Mouse (Mus musculus) layer of hippocampus, adult 11-12 months (tissue): ENCODE measurements at regions not wholly inside any gene's neighbourhood (a gene's known extent, or its start where the extent isn't known, plus 50 kb on each side); places are given as distances from the start of the nearest gene placed in this dataset.

Experiments
- DNase-seq: peaks from one replicate; pipeline ENCODE4 v3.0.0; 2022; ENCODE audit warnings: low spot score

DNA sequence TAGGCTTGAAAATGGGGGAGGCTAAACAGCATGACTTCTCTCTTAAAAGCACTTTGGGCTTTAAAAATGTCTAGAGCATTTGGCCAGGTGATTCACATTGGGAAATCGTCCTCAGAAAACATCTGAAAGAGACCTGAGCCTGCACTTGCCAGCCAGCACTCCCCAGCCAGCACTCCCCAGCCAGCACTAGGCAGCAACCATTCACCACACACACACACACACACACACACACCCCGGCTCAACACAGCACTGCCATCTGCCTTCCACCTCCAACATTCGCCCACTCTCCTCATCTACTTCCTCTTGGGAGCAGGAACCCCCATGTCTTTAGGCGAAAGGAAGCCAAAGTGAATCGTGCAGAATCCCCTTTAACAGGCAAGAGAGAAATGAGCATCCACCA is 85.4 kb downstream of the Atp23 start:
- DNase-seq = peak; percentile 60

DNA sequence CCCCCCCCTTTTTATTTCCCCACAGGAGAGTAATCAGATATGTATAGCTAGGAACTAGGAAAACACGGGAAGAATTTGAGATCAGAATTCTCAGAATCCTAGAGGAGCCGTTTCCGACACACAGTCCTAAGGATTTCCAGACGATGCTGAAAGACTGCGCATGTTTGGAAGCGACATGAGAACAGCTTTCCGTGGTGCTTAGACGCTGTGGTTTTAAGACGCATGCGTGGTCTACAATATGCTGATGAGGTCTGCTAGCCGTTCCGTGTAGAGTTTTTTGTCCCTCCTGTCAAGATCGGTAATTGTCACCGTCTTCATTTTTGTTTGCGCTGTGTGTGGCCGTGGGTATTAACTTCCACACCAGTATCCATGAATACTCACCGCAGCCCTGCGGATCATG is 86.2 kb downstream of the Atp23 start:
- no peak for DNase-seq

DNA sequence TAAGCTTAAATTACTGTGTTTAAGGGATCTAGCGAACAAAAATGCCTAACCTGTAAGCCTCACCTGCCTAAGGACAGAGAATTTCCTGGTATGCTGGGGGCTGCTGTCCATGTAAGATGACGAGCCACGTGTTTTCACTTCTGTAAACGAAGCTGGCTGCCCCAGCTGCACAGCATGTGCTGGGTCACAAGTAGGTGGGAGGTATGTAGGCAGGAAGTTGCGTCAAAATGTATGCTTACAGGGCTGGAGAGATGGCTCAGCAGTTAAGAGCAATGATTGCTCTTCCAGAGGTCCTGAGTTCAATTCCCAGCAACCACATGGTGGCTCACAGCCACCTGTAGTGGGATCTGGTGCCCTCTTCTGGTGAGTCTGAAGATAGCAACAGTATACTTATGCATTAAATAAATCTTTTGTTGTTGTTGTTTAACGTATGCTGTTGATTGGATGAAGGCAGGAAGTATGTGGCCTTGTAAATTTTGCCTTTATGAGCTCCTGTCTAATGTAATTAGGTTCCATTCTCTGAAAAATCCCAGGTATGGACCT is 88.0 kb downstream of the Atp23 start:
- DNase-seq = no peak

DNA sequence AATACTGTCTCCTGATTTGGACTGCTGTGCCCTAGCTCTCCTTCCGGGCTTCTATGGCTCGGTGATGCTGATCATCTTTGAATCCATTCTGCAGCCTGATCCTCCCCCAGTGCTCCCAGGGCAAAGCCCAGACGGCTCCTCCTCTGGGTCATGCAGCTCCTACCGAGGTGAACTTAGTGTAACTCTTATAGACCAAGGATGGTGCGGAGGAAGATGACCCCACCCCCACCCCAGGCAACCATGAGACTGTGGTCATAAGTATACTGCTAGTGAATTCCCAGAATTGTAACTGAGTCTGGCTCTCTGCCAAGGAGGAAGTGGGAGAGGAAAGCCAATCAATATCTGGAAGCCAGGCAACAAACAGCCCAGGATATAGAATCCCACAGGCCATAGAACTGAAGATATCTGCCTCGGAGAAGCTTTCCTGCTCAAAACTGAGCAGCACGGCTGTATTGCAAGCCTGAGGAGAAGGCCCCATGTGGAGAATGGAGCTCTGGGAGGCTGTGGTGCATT is 88.9 kb downstream of the Atp23 start:
- DNase-seq = no peak

DNA sequence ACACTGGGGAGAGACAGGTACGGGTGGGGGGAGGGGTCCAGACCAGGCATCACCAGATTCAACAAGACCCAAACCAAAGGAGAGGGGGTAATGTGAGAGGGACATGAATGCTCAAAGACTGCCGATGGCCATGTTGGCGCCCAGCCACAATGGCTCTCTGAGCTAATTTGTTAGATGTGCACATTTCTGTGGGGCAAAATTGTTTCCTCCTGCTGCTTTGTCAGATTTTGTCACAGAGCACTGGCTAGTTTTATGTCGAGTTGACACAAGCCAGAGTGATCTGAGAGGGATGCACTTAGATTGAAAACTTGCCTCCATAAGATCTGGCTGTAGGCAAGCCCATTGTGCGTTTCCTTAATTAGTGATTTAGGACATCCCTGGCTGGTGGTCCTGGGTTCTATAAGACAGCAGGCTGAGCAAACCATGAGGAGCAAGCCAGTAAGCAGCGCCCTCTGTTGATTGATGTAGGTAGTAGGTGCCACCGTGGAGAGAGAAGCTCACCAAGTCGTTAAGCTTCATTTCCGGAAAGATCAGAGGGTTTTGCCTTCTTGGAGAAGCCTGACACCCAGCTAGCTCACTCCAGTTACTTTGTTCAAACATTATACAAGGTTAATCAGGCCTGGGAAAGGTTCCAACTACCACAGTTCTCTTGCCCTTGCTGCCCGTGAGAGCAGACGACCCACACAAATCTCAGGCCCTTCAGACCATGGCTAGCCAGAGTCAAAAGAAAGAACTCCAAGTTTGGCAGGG is 90.6 kb downstream of the Atp23 start:
- DNase-seq = no peak

DNA sequence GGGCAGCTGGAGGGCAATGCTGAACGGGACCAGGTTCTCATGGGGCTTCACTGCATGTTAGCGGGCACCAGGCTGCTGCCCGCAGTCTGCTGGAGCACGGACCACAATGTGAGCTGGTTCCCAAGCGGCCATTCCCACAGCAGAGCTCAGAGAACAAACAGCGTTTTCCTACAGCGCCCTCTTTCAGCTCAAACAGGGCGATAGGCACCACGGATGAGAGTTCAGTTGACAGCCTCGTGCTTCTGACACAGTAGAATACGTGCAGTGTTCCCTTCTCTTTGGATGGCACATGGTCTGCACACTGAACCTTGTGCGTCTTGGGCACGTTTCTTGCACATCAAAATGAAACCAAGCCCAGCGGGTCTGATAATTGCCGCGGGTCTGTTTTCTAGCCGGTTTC is 91.6 kb downstream of the Atp23 start:
- DNase-seq = peak; percentile 62

DNA sequence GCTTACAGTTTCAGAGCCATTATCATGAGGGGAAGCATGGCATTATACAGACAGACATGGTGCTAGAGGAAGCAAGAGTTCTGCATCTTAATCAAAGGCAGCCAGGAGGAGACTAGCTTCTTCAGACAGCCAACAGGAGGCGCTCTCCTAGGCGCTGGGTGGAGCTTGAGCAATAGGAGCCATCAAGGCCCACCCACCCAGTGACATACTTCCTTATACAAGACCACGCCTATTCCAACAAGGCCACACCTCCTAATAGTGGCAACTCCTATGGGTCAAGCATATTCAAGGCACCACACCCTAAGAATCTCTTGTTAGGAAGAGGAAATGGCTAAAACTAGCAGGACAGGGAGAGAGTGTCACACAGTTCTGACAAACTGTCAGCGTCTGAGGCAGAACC is 94.3 kb downstream of the Atp23 start:
- DNase-seq = no peak

DNA sequence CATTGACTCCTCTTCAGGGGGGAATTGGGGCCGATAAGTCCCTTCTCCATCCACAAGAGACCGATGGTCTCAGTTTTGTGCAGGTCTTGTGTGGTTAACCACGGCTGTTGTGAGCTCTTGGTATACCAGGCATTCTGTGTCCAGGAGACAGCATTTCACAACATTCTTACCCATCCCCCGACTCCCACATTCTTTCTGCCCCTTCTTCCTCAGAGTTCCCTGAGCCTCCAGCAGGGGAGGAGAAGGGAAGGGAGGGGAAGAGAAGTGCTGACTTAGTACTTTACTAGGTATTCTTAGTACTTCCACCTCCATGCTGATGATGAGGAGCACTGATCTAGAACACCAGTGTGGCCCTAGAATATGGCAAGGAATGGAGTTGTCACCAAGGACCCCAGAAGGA is 98.4 kb downstream of the Atp23 start:
- no peak for DNase-seq

DNA sequence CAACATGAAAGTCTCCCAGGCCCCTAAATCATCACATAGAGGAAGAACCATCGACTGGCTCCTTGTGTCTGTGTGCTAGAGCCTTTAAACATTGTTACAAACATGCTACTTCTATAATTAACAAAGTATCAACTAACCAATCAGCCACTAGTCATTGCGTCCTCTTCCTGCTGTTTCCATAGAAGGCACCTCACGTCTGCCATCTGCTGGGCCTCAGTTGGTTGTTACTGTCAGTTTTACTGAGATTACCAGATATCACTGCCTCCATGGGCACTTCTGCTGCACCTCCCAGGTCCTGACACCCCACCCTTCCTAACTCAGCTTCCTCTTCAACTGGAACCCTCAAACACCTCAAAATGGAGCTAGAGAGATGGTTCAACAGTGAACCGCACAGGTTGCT is 101.8 kb downstream of the Atp23 start:
- no peak for DNase-seq

DNA sequence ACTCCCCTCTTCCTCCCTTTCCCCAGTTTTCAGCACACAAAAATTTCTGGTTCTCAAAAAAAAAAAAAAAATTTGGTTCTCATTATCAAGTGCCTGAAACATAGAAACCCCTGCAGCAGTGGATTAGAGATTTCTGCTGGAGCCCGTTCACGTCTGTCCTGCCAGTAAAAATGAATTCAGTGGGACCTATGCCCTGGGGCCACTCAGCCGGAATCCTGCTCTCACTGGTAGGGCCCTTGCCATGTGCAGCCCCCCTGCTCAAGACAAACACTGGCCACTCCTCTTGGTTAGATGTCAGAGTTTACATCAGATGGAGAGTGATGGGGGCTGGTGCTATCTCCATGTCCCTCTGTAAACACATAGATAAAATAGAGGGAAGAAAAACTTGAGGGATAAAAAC is 108.0 kb downstream of the Atp23 start:
- DNase-seq = no peak

DNA sequence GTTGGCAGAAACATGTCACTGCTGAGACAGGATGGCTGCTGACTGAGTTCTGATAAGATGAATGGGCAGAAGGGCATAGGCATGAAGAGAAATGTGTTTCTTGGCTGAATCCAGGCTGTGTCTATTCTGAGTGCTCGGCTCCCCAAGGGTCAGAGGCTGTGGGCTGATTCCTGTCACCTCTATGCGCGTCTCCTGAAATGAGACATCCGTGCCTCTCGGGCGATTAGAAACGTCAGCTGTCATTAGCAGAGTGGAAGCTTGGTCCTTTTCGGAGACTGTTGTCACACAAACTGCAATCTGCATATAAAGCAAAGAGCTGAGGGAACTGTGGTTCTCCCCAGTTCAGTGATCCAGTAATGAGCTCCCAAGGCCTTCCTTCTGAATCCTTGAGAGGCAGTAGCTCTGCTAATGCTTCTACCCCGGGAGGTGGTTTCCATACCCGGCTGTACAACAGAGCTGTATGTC is 108.8 kb downstream of the Atp23 start:
- no peak for DNase-seq

DNA sequence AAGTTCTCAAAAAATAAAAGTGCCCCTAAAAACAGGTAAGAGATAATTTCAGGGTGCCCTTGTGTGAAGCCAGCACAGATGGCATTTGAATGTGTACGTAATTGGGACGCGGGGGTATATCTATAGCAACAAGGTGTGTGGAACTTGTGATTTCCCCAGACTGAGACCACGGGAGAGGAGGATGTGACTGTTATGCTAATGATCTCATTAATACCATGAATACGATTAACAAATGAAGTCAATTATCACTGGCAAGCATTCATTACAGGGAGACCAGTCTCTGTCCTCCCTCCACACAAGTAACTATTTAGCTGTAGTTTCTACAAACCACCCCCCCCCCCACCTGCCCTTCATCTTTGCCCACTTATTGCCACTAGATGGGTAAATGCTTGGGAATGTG is 112.9 kb downstream of the Atp23 start:
- DNase-seq = no peak

DNA sequence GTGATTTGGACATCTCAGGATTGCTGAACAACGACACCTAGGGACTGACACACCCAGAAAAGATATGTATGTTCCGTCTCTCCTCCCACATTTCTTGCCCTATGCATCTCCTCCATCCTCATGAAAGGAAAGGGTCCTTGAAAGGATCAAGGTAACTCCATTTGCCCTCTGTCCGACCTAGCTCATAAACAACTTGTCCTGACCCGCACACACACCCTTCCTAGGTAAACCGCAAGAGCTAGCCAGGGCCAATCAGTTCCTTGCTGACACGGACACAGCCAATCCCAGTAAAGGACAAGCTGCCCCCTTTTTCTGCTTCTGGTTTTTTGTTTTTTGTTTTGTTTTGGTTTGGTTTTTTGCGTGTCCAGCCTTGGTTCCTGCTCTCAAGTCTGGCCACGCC is 118.0 kb downstream of the Atp23 start:
- no peak for DNase-seq

DNA sequence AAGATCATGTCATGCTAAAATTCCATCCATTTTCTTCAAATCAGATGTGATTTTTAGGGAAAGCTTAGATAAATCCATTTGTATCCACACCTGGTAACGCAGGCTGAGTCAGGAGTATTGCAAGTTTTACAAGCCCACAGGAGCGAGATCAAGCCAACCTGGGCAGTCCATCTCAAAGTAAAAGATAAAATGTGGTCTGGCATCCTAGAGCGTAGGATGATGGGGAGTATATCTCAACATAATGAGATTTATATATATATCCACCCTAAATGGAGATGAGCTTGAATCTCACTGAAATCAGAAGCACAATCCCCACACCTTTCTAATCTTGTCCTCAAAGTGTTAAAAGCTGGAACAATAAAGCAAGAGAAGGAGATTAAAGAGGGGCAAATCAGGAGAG is 124.6 kb downstream of the Atp23 start:
- no peak for DNase-seq

DNA sequence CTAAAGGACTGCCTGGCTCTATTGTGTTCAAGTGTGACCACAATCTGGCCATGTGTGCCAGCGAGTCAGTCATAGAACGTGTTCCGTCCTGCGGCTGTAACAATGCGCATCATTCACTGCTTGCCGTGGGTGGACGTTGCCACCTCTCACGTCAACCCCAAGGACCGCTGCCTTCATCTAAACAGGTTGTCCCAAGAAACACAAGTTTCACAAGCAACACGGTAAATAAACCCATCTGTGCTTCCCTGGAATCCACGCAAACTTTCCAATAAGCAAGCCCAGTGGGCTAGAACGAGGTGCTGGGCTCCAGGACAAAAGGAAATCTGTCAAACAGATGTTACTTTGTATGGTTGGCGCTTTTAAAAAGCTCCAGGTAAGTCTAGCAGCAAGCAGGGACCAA is 125.2 kb downstream of the Atp23 start:
- DNase-seq = no peak

DNA sequence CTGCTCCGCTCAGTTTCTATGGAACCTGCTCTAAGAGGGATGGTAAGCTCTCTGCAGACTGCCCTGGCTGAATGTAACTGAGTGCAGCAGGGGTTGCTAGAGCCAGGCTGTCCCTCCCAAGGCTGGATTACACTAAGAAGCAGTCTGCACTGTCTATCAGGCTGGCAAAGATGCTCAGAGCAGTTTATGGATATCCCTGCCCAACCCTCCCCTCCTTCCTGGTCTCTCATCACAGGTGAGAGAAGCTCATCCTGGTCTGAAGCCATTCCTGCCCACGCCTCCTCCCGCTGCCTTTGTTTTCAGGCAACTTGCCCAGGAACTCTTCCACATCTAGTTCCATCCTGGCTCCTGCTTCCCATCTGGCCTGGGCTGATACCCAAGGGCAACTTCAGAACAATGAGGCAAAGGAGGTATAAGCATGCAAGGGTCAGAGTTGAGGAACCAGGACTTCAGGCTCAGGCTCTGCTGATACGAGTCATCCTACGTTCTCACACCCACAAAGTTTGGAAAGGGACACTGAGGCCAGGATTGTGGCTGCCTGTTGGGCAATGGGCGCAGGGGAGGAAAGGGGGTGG is 130.6 kb downstream of the Atp23 start:
- peak; percentile 20 for DNase-seq

DNA sequence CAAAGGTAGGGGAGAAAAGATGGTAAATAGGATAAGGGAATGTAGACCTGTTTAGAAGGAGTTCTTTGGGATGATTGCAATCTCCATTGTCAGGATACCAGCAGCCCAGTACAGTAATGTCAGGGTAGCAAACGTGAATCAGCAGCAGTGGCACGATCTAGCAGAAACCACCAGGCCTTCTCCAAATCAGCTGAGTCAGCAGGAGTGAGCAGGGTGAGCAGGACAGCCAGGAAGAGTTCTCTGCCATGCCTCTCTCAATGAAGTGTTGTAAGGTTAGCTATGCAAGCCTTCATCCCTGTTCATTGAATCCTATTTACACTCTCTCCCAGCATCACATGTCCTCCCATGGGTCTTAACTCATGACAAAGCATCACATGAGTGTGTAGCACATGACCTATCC is 135.5 kb downstream of the Atp23 start:
- no peak for DNase-seq

DNA sequence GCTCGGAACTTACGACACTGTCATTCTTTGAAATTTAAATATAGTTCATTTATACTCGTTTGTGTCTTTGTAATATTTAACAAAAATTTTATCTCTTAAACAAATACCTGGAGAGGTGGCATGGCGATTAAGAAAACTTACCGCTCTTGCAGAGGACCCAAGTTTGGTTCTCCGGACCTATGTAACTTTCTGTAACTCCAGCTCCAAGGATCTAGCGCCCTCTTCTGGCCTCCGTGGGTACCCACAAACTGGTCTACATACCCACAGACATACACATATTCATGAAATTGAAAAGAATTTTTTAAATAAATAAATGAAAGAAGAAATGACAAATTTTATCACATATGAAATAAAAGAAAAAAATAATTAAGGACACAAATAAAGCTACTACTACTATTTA is 136.4 kb downstream of the Atp23 start:
- DNase-seq = no peak

DNA sequence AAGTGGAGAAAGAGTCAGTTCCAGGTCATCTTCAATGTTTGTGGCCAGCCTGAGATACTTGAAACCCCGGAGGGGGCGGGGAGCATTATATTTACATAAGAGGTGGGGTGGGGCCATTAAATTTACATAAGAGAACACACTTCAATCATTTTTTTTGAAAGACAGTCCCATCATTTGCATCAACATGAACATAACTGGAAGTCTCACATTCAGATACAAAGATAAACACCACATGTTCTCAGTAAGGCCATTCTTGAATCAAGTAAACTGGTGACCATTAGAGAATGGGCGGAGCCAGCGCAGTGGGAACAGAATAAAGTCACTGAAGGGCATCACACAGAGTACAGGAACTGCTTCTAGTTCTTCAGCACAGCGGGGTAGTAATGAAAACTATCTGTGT is 137.2 kb downstream of the Atp23 start:
- no peak for DNase-seq

DNA sequence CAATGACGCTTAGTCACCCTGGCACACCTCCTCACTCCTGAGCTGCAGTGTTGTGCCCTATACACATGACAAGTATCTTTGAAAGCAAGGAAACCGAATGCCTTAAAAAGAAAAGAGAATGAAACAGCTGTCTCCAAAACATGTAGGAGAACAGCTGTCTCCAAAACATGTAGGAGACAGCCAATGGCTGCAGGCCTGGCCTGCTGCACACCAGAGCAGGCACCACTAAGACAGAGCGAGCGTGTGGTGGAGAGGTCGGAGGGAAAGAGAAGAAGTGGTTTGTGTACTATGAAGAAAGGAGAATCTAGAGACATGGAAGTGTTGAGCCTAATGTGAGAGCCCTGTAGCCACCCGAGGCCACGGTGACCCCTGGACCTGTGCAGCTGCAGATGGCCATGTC is 142.5 kb downstream of the Atp23 start:
- DNase-seq = no peak

DNA sequence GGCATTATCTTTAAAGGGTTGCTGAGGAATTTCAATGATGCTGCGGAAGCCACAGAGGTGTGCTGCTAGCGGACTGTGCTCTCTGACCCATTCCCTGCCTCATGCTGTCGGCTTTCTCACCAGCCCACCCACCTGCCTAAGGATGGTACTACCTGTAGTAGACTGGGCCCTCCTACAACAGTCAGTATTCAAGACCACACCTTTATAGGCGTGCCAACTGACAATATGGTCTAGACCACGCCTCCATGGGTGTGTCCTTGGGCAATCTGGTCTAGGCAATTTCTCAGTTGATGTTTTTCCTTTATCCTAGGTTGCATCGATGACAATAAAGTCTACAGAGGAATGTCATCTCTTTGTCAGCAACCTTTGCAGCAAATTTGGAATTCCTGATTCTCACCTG is 148.0 kb downstream of the Atp23 start:
- DNase-seq = no peak

DNA sequence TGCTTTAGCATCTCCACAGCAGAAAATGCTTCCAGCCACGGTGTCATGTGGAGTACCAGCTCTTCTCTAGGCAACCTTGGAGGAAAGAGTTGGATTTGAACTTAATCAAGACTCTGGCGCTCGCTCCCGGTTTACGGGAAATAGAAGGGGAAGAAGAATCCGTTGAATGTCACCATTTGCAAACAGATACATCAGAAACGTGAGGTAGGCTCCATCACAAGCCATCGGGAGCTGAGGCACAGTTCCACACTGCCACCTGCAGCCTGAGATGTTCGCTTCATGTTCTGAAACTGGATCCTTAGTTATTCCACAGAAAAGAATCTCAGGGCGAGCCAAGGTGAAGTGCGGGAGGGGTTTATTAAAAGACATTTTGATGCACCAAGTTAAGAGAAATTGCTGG is 148.5 kb downstream of the Atp23 start:
- DNase-seq = peak; percentile 35

DNA sequence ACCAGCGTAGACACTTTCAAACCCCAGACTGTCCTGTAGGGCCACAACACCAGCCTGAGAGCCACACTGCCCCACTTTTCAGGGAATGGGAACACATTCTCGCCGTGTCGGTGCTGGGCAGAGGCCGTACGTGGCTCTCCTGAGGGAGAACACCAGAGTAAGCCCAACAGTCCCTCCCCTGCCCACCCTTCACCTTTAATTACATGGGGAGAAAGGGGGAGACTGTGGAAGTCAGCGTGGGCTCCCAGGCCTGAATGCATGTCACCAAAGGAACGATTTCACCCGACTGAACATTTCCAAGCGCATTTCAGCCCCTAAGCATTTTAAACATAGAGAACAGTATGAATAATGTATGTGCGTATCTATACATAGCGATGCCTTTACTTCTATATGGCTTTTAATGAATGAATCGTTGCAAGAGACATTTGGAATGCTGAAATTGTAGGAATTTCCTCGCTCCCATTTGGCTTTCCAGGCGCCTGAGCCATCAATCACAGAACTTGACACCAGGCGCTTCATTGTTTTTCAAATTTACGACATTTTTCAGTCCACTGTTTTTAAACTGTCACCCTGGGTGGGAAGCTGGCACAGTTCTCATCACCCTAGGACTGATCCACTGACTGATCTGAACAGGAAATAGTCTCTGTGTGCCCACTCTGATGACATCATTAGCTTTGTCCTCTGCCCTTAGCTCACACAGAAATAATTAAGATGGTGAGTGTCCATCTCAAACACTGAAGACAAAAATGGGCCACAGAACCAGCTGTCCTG is 152.3 kb downstream of the Atp23 start:
- no peak for DNase-seq
